Mouse (Mus musculus) kidney, adult 2 months (tissue): Measurements from ENCODE around the gene Frmd4a.

Source experiments
- CTCF ChIP-seq: fragments of 200-500 bp; conservative IDR thresholded peaks from 2 replicates; pipeline ENCODE4 v1.5.1; 2011; ENCODE audit warnings: low read depth, mild to moderate bottlenecking, control low read depth, low read length, moderate library complexity, mixed read lengths; ENCODE audit not compliant: insufficient read depth, insufficient read length
- POLR2A ChIP-seq: fragments of 200-500 bp; IDR thresholded peaks from one replicate; pipeline ENCODE4 v1.6.1; 2011; ENCODE audit warnings: low read depth, low read length, control low read depth

- TF ChIP-seq CTCF (no peak), POLR2A (no peak)
These were observed 556.7 kb downstream of the Frmd4a start for GRCm38 (mm10) chr2:4574251-4574650.
